Mouse (Mus musculus) kidney, embryonic 16.5 days (tissue): ENCODE data around the gene Sugt1. TPM values are rescaled to one million over a fixed set of nuclear protein-coding genes. Genes with fewer than 3 reads are reported as not detected.

Experiments used
- ATAC-seq: fragments of 200-750 bp; cut with Nextera tagmentation; 2 replicates; pipeline ENCODE4 v1.8.0; 2017; ENCODE audit warnings: moderate TSS enrichment; ENCODE audit not compliant: low FRiP score, low TSS enrichment
- H3K27ac ChIP-seq: fragments of 300-500 bp; sonication (generic); 2 replicates; pipeline ENCODE4 v1.5.1; 2014; ENCODE audit warnings: low read length
- H3K27me3 ChIP-seq: fragments of 300-500 bp; sonication (generic); 2 replicates; pipeline ENCODE4 v1.6.1; 2014; ENCODE audit warnings: low read length, control low read depth, mixed read lengths; ENCODE audit not compliant: insufficient read depth
- H3K36me3 ChIP-seq: fragments of 300-500 bp; sonication (generic); 2 replicates; pipeline ENCODE4 v1.6.1; 2014; ENCODE audit warnings: low read length, control low read depth, mixed read lengths; ENCODE audit not compliant: insufficient read depth
- H3K4me1 ChIP-seq: fragments of 300-500 bp; sonication (generic); 2 replicates; pipeline ENCODE4 v1.6.1; 2014; ENCODE audit warnings: low read length, control low read depth, mixed read lengths; ENCODE audit not compliant: insufficient read depth
- H3K4me2 ChIP-seq: fragments of 300-500 bp; sonication (generic); replicated peaks from 2 replicates; pipeline ENCODE4 v1.6.1; 2014; ENCODE audit warnings: low read depth, low read length
- H3K4me3 ChIP-seq: fragments of 300-500 bp; sonication (generic); 2 replicates; pipeline ENCODE4 v1.5.1; 2014; ENCODE audit warnings: mild to moderate bottlenecking, low read length
- H3K9ac ChIP-seq: fragments of 300-500 bp; sonication (generic); replicated peaks from 2 replicates; pipeline ENCODE4 v1.6.1; 2014; ENCODE audit warnings: low read length
- H3K9me3 ChIP-seq: fragments of 300-500 bp; sonication (generic); 2 replicates; pipeline ENCODE4 v1.6.1; 2016; ENCODE audit warnings: low read length, control low read depth
- WGBS: fragments of 180-500 bp; shearing (Covaris S2); extraction: QIAGEN DNeasy Blood & Tissue Kit; methylation state at CpG from one replicate; pipeline ENCODE4 v1.1.7; 2014; 5-methylcytosine and 5-hydroxymethylcytosine counted together
- polyA plus RNA-seq: library from polyadenylated mRNA; unstranded; fragments of >200 nt; fragmentation: Nextera tagmentation; extraction: Ambion mirVana; gene quantifications from 2 replicates; pipeline ENCODE4 v1.2.1, GENCODE M21; 2015

Sugt1 gene
- polyA plus RNA-seq: 114 and 118 TPM in 2 replicates

DNA sequence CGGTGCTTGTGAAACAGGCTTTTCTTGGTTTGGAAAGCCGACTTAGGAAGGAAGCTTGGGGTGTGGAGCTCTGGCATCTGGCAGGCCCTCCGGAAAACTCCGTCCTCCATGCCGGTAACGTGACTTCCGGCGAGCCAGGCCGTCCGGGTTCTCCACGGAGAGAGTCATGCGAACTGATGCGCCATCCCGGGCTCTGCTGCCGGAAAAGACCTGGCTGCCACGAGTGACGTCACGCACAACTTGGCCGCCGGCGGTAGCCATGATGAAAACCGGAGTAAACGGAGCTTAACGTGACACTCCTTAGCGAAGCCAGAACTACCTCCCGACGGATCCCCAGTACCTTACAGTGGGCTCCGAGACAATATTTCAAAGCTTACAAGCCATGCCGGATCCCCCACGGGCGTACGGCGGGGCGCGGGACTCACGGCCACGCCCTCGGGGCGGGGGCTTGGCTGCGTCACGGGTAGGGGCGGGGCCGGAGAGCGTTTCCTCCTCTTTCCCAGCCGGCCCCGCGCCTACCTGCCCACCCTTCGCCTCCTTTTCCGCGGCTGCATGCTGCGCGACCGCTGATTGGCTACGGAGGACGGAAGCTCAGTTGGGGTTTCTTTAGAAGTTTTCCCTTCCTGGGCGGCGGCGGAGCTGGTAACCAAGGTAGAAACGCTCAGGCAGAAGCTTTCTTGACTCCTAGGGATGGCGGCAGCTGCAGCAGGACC lies at the start of gene Sugt1:
Gene Sugt1, plus strand, starts transcription at position 553 of the 713 bp plus-strand sequence.
- no peaks in the 10 kb centered on the region for H3K27me3 ChIP-seq
- H3K4me1 ChIP-seq: peaks cover 19% of the 10 kb centered on the region
- peak; percentile 99 for ATAC-seq
- peak within 1 kb of the TSS; percentile 66 for H3K4me3 ChIP-seq
- H3K9ac ChIP-seq: peak within 1 kb of the TSS; percentile 80
- H3K36me3 ChIP-seq: 0 out of 2 replicates have a peak, but pooled peaks cover 4% of the 10 kb centered on the region
- peak within 1 kb of the TSS; percentile 90 for H3K4me2 ChIP-seq
- under 1% methylated on average over 60 of the region's 60 CpGs for WGBS
- H3K27ac ChIP-seq: peak within 1 kb of the TSS; percentile 96
- no peaks in the 10 kb centered on the region for H3K9me3 ChIP-seq

DNA sequence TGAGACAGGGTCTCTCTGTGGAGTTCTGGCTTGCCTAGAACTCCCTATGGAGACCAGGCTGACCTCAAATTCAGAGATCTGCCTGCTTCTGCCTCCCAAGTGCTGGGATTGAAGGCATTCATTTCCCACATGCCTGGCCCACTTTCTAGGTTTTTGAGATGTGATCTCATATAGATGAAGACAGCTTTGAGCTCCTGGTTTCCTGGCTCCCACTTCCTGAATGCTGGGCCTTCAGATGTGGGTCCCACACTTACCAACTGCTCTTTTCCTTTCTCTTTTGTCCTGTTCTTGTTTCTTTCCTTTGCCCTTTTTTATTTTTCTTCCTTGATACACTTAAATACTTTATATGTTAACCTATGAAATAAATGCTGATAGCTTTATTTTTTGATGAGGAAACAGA lies 49.6 kb upstream of the Sugt1 start:
- ATAC-seq: no peak
- H3K9ac ChIP-seq: no peak overlapping the region
- no peaks in the 10 kb centered on the region for H3K4me1 ChIP-seq
- H3K4me3 ChIP-seq: no peak overlapping the region
- H3K36me3 ChIP-seq: no peaks in the 10 kb centered on the region
- H3K4me2 ChIP-seq: no peak overlapping the region
- no peak overlapping the region for H3K27ac ChIP-seq
- no peaks in the 10 kb centered on the region for H3K9me3 ChIP-seq
- H3K27me3 ChIP-seq: no peaks in the 10 kb centered on the region

DNA sequence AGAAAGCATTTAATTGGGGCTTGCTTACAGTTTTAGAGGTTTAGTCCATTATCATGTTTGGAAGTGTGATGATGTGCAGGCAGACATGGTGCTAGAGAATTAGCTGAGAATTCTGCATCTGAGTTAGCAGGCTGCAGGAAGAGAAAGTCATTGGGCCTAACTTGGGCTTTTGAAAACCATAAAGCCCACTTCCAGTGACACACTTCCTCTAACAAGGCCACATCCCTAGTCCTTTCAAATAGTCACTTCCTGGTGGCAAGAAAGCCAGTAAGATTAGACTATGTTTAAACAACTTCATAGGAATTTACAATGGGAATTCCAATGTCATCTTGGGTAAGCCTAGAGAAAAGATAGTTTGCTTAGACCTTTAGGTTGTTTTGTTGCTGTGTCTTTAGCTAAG lies 45.9 kb upstream of the Sugt1 start:
- Histone ChIP-seq H3K9me3 (no peaks in the 10 kb centered on the region), H3K36me3 (no peaks in the 10 kb centered on the region), H3K9ac (no peak overlapping the region), H3K27ac (no peak overlapping the region), H3K4me3 (no peak overlapping the region), H3K4me2 (no peak overlapping the region), H3K4me1 (no peaks in the 10 kb centered on the region), H3K27me3 (no peaks in the 10 kb centered on the region)
- no peak for ATAC-seq

DNA sequence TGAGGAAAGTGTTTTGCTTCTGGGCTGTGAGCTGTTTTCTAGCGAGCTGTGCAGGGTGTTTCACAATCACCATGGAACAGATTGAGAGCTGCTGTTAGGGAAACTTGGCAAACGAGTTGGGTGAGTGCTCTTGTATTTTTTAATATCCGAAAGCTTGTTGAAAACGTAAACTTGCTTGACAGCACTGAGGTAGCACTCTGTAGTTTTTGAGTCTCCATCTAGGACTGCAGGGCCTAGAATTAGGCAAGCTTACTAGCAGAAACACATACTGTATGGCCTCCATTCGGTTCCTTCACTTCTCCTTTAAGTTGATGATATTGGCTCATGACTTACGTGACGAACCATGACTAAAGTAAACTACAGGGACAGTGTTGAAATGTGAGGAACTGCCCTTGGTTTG lies 38.1 kb upstream of the Sugt1 start:
- H3K9ac ChIP-seq: no peak overlapping the region
- no peaks in the 10 kb centered on the region for H3K27me3 ChIP-seq
- H3K4me3 ChIP-seq: no peak overlapping the region
- WGBS: 68% methylated on average over 7 of the region's 7 CpGs
- ATAC-seq: no peak
- no peak overlapping the region for H3K27ac ChIP-seq
- H3K4me2 ChIP-seq: no peak overlapping the region
- peaks cover 8% of the 10 kb centered on the region; the same call in 1 of the 2 replicates for H3K36me3 ChIP-seq
- no peaks in the 10 kb centered on the region for H3K9me3 ChIP-seq
- H3K4me1 ChIP-seq: no peaks in the 10 kb centered on the region

DNA sequence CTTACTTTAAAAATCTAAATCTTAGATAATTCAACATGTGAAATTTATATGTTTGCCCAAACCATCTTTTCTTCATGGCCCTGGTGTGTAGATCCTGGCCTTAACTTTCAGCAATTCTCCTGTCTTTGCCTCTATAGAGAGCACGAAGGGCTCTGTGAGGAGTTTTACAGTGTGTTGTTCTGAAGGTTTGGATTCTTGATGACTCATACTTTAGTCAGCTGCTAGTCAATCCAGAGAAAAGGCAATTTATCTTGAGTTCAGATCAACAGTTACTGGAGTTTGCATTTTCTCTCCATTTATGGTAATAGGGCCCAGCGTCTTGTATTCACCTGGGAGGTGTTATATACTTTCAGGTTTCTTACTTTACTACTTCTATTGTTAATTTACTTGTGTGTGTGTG lies 35.6 kb upstream of the Sugt1 start:
- Histone ChIP-seq H3K4me2 (no peak overlapping the region), H3K36me3 (peaks cover 8% of the 10 kb centered on the region; the same call in 1 of the 2 replicates), H3K27ac (no peak overlapping the region), H3K4me1 (no peaks in the 10 kb centered on the region), H3K9me3 (no peaks in the 10 kb centered on the region), H3K27me3 (no peaks in the 10 kb centered on the region), H3K4me3 (no peak overlapping the region), H3K9ac (no peak overlapping the region)
- 80% methylated on average over 2 of the region's 2 CpGs for WGBS
- ATAC-seq: no peak

DNA sequence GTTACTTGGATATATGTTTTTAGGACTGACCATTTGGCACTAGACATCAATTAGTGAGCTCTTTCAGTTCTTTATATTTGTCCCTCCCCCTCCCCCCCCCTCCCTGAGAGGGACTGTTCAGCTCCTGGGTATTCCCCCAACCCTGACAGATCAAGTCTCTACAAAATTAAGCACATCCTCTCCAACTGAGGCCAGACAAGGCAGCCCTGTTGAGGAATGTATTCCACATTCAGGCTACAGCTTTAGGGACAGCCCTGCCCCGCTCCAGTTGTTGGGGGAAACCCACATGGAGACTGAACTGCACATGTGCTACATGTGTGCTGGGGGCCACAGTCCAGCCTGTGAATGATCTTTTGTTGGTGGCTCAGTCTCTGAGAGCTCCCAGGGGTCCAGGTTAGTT lies 34.6 kb upstream of the Sugt1 start:
- 100% methylated on average over 1 of the region's 1 CpGs for WGBS
- Histone ChIP-seq H3K36me3 (peaks cover 8% of the 10 kb centered on the region; the same call in 1 of the 2 replicates), H3K9me3 (no peaks in the 10 kb centered on the region), H3K9ac (no peak overlapping the region), H3K4me2 (no peak overlapping the region), H3K27me3 (no peaks in the 10 kb centered on the region), H3K4me1 (no peaks in the 10 kb centered on the region), H3K27ac (no peak overlapping the region), H3K4me3 (no peak overlapping the region)
- ATAC-seq: no peak

DNA sequence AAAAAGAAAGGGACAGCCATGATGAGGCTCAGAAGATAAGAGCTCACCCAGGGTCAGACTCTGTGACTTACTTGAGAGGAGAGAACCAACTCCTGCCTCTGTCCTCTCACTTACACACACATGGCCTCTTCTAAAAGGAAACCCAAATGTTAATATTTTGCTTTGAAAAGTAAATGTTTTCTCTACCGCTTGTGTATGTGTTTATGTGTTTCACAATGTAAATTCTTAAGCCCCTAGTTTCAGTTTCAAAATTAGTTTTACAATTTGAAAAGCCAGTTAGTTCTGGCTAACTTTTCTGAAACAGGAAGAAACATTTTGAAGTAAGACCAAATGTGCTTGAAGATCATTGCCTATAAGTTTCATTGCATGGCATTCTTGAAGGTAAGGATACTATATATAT lies 29.7 kb upstream of the Sugt1 start:
- Histone ChIP-seq H3K9me3 (no peaks in the 10 kb centered on the region), H3K4me2 (no peak overlapping the region), H3K27me3 (no peaks in the 10 kb centered on the region), H3K36me3 (peaks cover 20% of the 10 kb centered on the region), H3K4me1 (no peaks in the 10 kb centered on the region), H3K9ac (no peak overlapping the region), H3K4me3 (no peak overlapping the region), H3K27ac (no peak overlapping the region)
- ATAC-seq: no peak
- WGBS: 87% methylated on average over 1 of the region's 1 CpGs

DNA sequence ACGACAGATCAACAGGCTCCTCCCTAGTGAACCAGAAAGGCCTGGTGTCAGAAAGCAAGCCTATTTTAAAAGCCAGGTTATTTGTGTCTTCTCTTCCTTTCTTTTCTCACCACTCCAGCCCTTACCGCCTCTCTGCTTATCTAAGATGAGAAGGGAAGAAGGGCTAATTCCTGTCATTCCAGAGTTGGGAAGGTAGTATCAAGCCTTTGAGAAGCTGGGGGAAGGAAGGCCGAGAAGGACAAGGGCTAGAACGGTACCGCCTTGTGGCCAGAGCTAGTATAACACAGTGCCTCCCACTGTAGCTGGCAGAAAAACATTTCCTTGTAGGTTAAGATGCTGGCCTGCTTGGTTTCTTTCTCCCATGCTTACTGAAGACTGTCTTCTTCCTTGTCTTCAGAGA lies 24.7 kb upstream of the Sugt1 start:
- ATAC-seq: no peak
- WGBS: 22% methylated on average over 5 of the region's 5 CpGs
- H3K27ac ChIP-seq: 0 out of 2 replicates have a peak overlapping the region, but pooled peaks have one; percentile 44
- H3K36me3 ChIP-seq: peaks cover 24% of the 10 kb centered on the region
- no peak overlapping the region for H3K4me3 ChIP-seq
- H3K27me3 ChIP-seq: no peaks in the 10 kb centered on the region
- no peaks in the 10 kb centered on the region for H3K4me1 ChIP-seq
- no peak overlapping the region for H3K9ac ChIP-seq
- no peaks in the 10 kb centered on the region for H3K9me3 ChIP-seq
- H3K4me2 ChIP-seq: no peak overlapping the region

DNA sequence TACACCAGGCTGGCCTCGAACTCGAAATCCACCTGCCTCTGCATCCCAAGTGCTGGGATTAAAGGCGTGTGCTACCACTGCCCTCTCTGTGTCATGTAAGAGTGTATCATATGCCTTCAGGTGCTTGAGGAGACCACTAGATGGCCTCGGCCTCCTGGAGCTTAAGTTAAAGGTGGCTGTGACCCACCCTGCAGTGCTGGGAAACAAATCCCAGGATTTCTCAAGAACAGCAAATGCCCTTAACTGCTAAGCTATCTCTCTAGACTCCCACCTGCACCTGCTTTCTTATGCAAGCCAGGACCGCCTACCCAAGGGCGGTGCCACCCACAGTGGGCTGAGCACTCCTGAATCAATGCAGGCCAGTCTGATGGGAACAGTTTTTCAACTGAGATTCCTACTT lies 22.7 kb upstream of the Sugt1 start:
- Histone ChIP-seq H3K27ac (no peak overlapping the region), H3K9ac (no peak overlapping the region), H3K9me3 (no peaks in the 10 kb centered on the region), H3K4me1 (no peaks in the 10 kb centered on the region), H3K27me3 (no peaks in the 10 kb centered on the region), H3K4me3 (no peak overlapping the region), H3K4me2 (no peak overlapping the region), H3K36me3 (peaks cover 32% of the 10 kb centered on the region)
- 65% methylated on average over 6 of the region's 6 CpGs for WGBS
- no peak for ATAC-seq

DNA sequence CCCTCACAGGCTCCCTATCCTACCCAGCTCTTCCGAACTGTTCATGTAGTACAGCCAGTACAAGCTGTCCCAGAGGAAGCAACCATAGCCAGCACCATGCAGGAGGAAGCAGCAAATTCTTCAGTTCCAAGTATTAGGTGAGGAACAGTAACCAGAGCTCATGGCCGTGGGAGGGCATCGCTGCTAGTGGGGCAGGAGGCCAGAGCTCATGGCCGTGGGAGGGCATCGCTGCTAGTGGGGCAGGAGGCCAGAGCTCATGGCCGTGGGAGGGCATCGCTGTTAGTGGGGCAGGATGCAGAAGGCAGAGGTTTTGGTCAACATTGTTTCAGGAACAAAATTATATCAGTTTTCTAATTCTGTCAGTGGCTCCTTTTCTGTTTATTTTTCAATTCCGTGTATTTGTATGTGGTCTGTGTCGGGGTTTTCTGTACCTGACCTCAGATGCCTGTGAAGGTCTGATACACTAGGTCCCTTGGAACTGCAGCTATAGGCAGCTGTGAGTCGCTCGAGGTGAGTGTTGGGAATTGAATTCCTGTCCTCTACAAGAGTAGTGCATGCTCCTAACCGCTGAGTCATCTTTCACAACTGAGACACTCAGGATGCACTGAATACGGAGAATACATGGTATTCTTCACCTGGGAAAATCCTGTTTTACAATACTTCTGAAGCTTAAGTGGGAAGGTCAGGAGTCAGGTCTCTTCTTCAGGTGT lies 13.9 kb upstream of the Sugt1 start:
- no peaks in the 10 kb centered on the region for H3K4me1 ChIP-seq
- no peak overlapping the region for H3K4me2 ChIP-seq
- H3K27me3 ChIP-seq: no peaks in the 10 kb centered on the region
- peaks cover 30% of the 10 kb centered on the region for H3K36me3 ChIP-seq
- H3K4me3 ChIP-seq: no peak overlapping the region
- H3K9me3 ChIP-seq: peaks cover 1% of the 10 kb centered on the region; the same call in 1 of the 2 replicates
- no peak overlapping the region for H3K27ac ChIP-seq
- no peak overlapping the region for H3K9ac ChIP-seq
- no peak for ATAC-seq
- 81% methylated on average over 13 of the region's 13 CpGs for WGBS
